Mouse (Mus musculus): ENCODE measurements around the gene Platr17.
"Not testable (repeated sequence)": the region's sequence is repeated elsewhere in the genome, so short reads cannot be mapped to it uniquely, and the experiment has no call there.

Platr17 gene

DNA sequence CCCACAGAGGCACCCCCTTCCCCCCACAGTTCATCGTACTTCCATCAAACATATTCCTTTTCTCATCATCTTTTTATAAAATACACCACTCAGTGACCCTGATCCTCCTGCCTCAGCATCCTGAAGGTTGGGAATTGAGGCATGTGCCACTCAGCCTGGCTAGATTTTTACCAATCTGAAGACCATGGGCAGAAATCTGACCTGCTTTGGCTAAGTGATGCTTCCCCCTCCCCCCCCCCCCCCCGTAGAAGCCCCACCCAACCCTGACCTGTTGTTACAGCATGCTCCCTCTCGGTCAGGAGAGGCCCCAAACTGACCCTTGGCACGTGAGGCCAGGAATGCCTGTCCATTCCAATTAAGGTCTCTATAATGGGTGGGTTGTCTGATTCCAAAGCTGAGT is at the start of gene Platr17:
Gene Platr17, plus strand, starts transcription at position 301 of the 400 bp plus-strand sequence.
- not testable (repeated sequence) for DNase-seq

- no peak for DNase-seq
Observed at GRCm38 (mm10) chr17:33857816-33858215, 47.1 kb upstream of the Platr17 start.

DNA sequence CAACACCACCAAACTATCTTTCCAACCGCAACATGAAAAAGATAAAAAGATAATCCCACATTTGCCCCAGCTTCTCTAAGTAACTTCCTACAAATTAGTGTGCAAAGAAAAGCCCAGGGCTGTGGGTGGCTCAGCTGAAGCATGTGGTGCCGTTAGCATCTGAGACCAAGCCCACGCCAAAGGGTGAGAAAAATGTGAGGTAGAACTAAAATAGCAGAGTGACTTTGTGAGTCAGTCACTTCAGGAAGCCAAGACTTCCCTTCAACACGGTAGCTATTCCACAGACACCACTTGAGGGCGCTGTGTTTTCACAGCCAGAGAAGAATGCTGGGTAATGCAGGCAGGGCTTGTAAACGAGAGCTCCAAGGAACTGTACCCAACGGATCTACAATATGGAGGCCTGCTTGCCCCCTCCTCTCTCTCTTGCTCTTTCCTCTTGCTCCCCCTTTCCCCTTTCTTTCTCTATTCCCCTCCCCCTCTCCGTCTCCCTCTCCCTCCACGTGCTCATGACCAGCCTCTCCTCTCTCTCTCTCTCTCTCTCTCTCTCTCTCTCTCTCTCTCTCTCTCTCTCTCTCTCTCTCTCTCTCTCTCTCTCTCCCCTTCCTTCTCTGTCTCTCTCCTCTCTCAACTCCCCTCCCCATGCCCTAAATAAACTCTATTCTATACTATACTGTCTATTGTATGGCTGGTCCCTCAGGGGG is 39.5 kb upstream of the Platr17 start:
- no peak for DNase-seq

- not testable (repeated sequence) for DNase-seq
Observed at GRCm38 (mm10) chr17:33873537-33873936, 31.4 kb upstream of the Platr17 start, which contains the start of gene Gm7029. Gm7029 (plus strand) TSS chr17:33873837.

GRCm38 (mm10) chr17:33874411-33874810 is 30.5 kb upstream of the Platr17 start:
- peak; percentile 47 for DNase-seq

GRCm38 (mm10) chr17:33875797-33876196 is 29.1 kb upstream of the Platr17 start:
- not testable (repeated sequence) for DNase-seq

GRCm38 (mm10) chr17:33884320-33884719 is 20.6 kb upstream of the Platr17 start:
- not testable (repeated sequence) for DNase-seq

- DNase-seq: not testable (repeated sequence)
Observed at GRCm38 (mm10) chr17:33887802-33888201, 17.1 kb upstream of the Platr17 start.

DNA sequence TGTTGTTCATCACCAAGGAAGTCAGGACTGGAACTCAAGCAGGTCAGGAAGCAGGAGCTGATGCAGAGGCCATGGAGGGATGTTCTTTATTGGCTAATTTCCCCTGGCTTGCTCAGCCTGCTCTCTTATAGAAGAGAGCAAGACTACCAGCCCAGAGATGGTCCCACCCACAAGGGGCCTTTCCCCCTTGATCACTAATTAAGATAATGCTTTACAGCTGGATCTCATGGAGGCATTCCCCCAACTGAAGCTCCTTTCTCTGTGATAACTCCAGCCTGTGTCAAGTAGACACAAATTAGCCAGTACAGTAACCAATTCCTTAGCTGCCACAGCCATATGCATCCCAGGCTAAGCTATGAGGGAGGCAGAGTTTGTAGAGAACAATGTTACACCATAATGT is 16.7 kb upstream of the Platr17 start:
- not testable (repeated sequence) for DNase-seq

GRCm38 (mm10) chr17:33889941-33890532 is 14.9 kb upstream of the Platr17 start:
- not testable (repeated sequence) for DNase-seq

DNA sequence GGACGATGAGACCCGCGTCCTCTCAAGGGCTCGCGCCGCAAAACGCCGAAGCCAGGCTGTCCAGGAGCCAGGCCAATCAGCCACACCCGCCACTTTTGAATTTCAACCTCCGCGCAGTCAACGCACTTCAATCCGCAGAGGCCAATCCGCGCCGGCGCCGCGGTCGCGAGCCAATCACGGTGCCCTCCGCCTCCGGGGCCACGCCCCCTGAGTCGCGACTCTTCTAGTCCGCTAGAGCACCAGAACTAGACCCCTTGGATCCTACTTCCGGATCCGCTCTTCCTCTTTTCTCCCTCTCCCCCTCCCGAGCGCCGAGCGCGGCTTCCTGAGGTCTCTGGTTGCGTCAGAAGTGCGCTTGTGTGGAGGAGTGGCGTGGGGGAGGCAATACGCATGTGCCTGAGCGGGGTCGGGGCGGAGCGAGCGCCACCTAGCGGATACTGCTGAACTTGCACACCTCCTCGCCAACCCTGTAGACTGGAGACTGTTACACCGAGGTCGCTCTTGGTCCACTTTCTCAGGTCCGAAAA is 14.3 kb upstream of the Platr17 start, which contains the start of gene Kifc1:
Gene Kifc1, minus strand, starts transcription at position 129 of the 527 bp plus-strand sequence.
- DNase-seq: peak; percentile 100

GRCm38 (mm10) chr17:33891357-33891756 is 13.6 kb upstream of the Platr17 start:
- DNase-seq: no peak

DNA sequence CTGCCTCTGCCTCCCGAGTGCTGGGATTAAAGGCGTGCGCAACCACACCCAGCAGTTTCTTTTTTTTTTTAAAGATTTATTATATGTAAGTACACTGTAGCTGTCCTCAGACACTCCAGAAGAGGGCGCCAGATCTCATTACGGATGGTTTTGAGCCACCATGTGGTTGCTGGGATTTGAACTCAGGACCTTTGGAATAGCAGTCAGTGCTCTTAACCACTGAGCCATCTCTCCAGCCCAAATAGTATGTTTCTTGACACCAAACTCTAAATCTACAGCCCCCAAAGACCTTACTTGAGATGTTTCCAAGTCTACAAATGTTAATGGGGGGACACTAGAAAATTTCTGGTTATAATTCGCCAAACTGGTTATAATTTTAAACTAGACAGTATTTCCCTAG is 13.0 kb upstream of the Platr17 start:
- peak; percentile 28 for DNase-seq

- DNase-seq: peak; percentile 27
Observed at GRCm38 (mm10) chr17:33892429-33892828, 12.5 kb upstream of the Platr17 start.

GRCm38 (mm10) chr17:33893011-33893410 is 11.9 kb upstream of the Platr17 start:
- peak; percentile 5 for DNase-seq

- peak; percentile 4 for DNase-seq
Observed at GRCm38 (mm10) chr17:33897114-33897794, 7.7 kb upstream of the Platr17 start.

DNA sequence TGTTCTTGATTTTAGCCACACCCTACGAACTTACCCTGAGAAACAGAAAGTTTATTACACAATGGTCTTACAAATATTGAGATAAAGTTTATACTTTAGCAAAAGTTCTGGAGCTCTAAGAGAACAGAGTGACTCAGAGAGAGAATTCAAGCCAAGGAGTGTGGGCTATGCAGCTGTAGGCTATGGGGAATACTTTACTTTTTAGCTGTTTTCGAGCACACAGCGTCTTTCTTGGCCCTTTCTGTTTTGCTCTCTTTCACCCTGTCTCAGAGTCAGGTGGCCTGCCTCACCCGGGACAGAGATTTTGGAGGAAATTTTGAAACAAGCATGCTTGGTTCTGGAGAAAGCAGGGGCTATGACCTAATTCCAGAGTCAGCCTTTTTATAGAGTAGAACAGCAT is 6.7 kb upstream of the Platr17 start:
- DNase-seq: not testable (repeated sequence)

GRCm38 (mm10) chr17:33899642-33900041 is 5.3 kb upstream of the Platr17 start:
- peak; percentile 6 for DNase-seq

DNA sequence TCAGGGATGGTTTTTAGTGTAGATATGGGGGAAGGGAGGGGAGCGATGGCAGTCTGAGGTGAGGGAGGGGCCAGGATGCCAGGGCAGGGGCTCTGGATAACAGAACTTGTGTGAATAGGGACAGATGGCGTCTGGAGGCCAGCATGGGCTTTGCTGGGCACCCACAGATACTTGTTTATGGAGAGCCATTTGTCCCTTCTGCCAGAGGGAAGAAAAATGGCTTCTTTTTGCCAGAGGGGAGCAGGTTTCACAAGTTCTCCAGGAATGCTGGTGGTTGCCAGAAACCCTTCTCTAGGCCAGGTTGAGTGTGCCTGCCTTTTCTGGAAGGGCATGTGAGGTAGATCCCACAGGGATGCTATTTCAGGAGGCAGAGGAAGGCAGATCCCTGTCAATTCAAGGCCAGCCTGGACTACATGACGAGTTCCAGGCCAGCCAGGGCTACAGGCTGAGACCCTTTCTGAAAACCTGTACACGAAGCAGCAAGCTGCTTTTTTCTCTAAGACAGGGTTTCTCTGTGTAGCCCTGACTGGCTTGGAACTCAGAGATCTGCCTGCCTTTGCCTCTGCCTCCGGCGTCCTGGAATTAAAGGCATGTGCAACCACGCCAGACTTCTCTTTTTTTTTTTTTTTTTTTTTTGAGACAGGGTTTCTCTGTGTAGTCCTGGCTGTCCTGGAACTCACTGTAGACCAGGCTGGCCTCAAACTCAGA is 4.5 kb upstream of the Platr17 start:
- DNase-seq: peak; percentile 26

GRCm38 (mm10) chr17:33900989-33901314 is 4.0 kb upstream of the Platr17 start:
- peak; percentile 6 for DNase-seq

DNA sequence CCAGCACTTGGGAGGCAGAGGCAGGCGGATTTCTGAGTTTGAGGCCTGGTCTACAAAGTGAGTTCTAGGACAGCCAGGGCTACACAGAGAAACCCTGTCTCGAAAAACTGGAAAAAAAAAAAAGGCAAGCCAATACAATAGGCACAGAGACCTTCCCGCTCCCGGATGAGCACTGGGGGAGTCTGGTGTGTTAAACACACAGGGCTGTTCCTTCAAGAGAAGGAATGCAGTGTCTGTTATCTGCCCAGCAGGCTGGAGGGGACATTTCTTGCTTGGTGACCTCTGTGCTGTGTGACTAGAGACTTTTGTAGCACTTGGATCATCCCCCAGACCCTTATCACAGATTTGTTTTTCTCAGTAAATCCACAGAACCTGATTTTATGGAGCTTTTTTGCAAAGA is 3.3 kb upstream of the Platr17 start:
- DNase-seq: no peak

DNA sequence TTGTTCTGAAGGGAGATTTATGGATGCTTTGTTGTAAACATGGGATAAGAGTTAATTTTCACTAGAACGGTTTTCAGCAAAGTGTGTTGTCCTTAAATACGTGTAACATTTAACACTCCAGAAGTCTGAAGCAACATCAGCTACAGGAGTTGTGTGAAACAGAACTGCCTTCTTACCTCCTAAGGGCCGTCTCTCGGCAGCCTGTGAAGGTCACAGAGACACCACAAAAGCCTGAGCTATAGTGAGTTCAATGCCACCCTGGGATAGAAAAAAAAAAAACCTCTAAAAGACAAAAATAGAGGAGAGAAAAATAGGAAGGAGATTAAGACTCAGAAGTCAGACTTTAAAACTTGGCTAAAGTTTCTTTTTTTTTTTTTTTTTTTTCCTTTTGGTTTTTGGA is 2.9 kb upstream of the Platr17 start:
- no peak for DNase-seq

DNA sequence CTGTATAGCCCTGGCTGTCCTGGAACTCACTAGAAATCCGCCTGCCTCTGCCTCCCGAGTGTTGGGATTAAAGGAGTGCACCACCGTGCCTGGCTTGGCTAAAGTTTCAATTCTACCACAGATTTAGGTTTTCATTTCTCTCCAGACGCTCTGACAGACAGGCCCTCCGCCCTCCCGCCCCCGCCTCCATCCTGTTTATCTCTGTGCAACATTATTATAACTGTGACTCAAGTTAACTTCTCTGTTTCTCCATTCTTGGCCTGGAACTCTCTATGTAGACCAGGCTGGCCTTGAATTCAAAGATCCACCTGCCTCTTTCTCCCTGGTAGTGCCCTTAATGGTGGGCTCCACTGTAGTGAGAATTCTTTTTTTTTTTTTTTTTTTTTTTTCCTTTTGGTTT is 2.4 kb upstream of the Platr17 start:
- DNase-seq: no peak

Measured in cerebellum, adult 11-12 months (tissue).